Mouse (Mus musculus): ENCODE data around the gene Add1. TPM values are rescaled to one million over a fixed set of nuclear protein-coding genes. Genes with fewer than 3 reads are reported as not detected.

The Add1 gene
- polyA plus RNA-seq, 1 experiment from 2014 or later = 200 TPM

DNA sequence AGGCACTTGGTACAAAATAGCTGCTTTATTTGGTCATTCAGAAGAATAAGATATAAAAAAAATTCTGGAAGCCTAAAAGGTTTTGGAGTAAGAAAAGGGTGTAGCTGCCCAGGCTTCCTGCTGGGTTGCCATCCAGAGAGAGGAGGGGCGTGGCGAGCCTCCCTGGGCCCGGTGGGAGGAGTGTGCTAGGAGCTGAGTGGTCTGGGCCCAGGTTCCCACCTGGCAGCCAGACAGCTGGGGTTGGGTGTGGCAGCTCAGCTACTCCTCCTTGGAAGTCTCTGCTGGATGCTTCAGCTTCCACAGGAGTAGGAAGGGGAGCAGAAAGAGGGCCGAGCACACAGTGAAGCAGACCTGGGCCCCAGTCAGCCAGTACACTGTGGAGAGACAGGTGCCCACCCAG lies 60.2 kb downstream of the Add1 start:
- ATAC-seq (replicated peaks; ENCODE audit: low FRiP score) = no peak
- Histone ChIP-seq H3K4me2 (no peak overlapping the region), H3K27ac (no peak overlapping the region), H3K36me3 (peaks cover 81% of the 10 kb centered on the region), H3K4me1 (peaks cover 28% of the 10 kb centered on the region), H3K27me3 (no peaks in the 10 kb centered on the region), H3K4me3 (replicated peaks) (no peak overlapping the region), H3K9ac (no peak overlapping the region), H3K9me3 (replicated peaks) (no peaks in the 10 kb centered on the region)
- WGBS = 73% methylated on average over 4 of the region's 4 CpGs

DNA sequence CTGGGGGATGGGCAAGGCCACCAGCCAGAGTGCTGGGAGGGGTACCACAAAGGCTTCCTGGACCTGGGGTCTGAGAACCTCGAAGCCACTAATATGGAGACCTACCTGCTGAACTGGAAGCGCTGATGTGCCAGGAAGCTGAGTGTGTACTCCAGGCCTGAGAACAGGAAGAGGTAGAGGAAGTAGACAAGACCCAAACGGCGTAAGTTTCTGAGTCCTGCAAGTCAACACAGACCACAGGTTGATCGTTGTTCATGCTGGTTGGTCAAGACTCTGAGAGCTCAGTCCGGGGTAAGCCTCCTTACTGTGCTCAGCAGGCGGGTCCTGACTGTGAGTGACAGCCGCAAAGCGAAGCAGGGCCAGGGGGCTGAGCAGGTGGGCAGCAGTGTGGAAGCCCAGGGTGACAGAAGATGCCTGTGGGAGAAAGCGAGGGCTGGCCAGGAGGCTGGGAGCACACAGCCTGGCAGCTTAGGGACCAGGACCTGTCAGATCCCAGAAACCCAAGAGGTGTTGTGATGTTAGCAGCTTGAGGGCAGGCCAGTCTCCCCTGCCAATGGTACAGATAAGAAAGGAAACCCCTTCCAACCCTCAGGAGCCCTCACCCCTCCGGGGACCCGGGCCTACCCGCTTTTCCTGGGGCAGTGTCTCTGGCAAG lies 61.4 kb downstream of the Add1 start:
- Histone ChIP-seq H3K36me3 (peaks cover 81% of the 10 kb centered on the region), H3K9ac (no peak overlapping the region)
- ATAC-seq (replicated peaks; ENCODE audit: low FRiP score) = no peak

DNA sequence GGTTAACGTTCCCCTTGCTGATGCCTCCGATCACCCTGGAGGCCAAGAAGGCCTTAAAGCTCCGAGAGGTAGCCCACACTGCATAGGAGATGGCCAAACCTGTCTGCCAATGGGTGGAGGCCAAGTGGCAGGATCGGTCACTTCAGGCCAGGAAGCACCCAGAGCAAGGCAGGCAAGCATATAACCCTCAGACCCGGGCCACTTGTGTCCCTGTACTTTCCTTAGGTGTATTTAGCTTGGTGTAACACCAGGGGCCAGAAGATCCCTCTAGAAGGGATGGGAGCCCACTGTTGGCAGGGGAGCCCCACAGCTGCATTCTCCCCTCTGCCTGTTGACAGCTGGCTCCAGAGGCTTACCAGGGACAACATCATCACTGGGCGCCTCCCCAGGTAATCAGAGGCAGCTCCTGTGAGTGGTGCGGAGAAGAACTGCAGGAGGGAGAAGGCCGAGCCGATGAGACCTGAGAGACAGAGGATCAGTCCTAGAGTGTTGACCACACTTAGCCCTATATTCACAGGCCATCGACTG lies 62.3 kb downstream of the Add1 start:
- H3K27me3 ChIP-seq = no peaks in the 10 kb centered on the region
- peaks cover 28% of the 10 kb centered on the region for H3K4me1 ChIP-seq
- H3K9me3 ChIP-seq (replicated peaks) = no peaks in the 10 kb centered on the region
- H3K27ac ChIP-seq = peak overlapping the region; percentile 92
- no peak for ATAC-seq (replicated peaks; ENCODE audit: low FRiP score)
- H3K36me3 ChIP-seq = peaks cover 81% of the 10 kb centered on the region
- WGBS = 57% methylated on average over 10 of the region's 10 CpGs
- peak overlapping the region; percentile 94 for H3K4me2 ChIP-seq
- peak overlapping the region; percentile 70 for H3K9ac ChIP-seq
- peak overlapping the region; percentile 52 for H3K4me3 ChIP-seq (replicated peaks)

More for the DNA sequence above, 61.4 kb downstream of the Add1 start:
- peaks cover 28% of the 10 kb centered on the region for H3K4me1 ChIP-seq
- no peaks in the 10 kb centered on the region for H3K27me3 ChIP-seq
- H3K27ac ChIP-seq = no peak overlapping the region
- no peaks in the 10 kb centered on the region for H3K9me3 ChIP-seq (replicated peaks)
- no peak overlapping the region for H3K4me2 ChIP-seq
- 89% methylated on average over 13 of the region's 13 CpGs for WGBS
- H3K4me3 ChIP-seq (replicated peaks) = no peak overlapping the region

DNA sequence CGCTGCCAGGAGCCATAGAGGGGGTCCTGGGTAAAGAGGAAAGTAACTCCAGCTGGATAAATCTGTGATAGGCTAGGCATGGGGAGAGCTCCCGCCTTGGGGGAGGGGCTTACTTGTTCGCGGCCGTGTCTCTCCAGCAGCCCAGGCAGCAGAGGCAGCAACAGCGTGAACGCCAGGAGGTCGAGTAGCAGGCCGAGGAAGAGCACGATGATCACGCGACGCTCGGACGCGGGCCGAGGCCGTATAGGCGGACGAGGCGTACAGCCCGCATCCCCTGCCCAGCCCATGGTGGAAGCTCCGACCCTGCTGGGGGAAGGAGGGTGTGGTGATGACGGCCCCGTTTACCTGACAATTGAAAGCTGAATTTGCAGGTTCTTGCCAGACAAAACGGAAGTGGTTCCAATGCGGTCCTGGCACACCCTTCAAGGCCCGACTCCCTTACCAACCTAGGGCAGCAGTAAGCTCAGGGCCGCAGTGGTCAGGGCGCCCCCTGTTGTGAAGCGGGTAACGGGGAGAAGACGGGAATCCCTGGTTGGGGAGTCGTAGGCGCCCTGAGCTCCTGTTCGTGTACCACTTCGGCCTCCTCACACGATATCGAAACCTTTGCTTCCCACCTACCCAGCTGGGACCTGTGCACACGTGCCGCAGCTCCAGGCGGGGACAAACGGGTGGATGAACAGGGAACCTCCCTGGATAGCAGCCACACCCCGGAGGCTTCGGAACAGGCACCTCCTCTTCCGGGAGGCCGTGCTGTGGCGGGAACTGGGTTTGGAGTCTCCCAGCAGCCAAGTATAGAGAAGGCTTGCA lies 63.2 kb downstream of the Add1 start, which contains the start of gene Mfsd10:
TSS of gene Mfsd10 (minus strand) at position 732 of the 807 bp plus-strand sequence.
- H3K36me3 ChIP-seq = peaks cover 81% of the 10 kb centered on the region
- under 1% methylated on average over 48 of the region's 48 CpGs for WGBS

DNA sequence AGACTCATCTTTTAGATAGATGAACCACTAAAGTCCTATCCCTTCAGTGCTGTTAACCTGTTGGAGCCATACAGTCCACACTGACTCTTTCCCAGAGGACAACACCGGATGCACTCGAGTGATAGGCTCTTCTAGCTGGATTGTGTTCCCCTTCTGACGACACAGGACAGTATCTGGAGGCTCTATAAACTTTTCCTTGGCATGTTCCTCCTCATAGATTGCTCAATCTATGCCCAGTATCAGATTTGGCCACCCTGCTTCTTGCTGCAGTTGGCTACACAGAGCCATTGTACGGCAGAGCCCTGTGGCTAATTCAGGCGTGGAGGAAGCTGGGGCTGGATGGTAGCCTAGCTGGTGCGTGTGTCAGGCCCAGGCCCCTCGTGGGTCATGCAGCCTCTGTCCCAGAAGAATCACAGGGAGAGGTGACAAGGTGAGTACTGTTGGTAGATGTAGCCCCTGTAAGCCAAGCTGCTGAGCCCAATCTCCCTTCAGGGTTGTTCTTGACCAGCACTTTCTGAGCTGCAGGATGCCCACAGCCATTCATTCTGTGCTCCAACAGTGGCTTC lies 64.2 kb downstream of the Add1 start:
- Histone ChIP-seq H3K9me3 (replicated peaks) (no peaks in the 10 kb centered on the region), H3K4me2 (peak overlapping the region; percentile 94), H3K27me3 (no peaks in the 10 kb centered on the region), H3K4me3 (replicated peaks) (peak overlapping the region; percentile 52; the same call in 1 of the 2 replicates), H3K27ac (peak overlapping the region; percentile 92; the same call in 1 of the 2 replicates), H3K9ac (peak overlapping the region; percentile 70; the same call in 1 of the 2 replicates), H3K4me1 (peaks cover 28% of the 10 kb centered on the region), H3K36me3 (peaks cover 75% of the 10 kb centered on the region)
- no peak for ATAC-seq (replicated peaks; ENCODE audit: low FRiP score)
- 80% methylated on average over 7 of the region's 7 CpGs for WGBS

More for the DNA sequence above, 63.2 kb downstream of the Add1 start, which contains the start of gene Mfsd10:
- Histone ChIP-seq H3K4me2 (peak within 1 kb of the TSS; percentile 94), H3K9ac (peak within 1 kb of the TSS; percentile 70), H3K9me3 (replicated peaks) (no peaks in the 10 kb centered on the region), H3K27ac (peak within 1 kb of the TSS; percentile 92), H3K4me1 (peaks cover 28% of the 10 kb centered on the region), H3K27me3 (no peaks in the 10 kb centered on the region), H3K4me3 (replicated peaks) (peak within 1 kb of the TSS; percentile 52)
- ATAC-seq (replicated peaks; ENCODE audit: low FRiP score) = peak; percentile 92

DNA sequence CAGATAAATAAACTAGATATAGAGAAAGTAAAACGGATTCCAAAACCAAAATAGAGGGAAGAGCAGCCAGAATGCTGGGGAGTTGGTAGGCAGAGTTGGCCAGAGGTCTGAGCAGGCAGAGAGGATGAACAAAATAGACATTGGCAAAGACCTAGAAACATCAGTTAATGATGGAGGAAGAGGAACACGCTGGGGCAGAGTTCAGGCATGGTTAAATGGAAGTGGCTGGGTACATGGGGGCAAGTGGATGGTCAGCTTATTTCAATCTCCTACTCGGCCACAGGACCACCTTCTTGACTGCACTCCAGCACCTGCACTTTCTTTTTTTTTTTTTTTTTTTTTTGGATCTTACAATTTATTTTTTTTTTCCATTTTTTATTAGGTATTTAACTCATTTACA lies 68.5 kb downstream of the Add1 start:
- no peak for ATAC-seq (replicated peaks; ENCODE audit: low FRiP score)
- H3K36me3 ChIP-seq = peaks cover 87% of the 10 kb centered on the region
- 94% methylated on average over 3 of the region's 3 CpGs for WGBS

DNA sequence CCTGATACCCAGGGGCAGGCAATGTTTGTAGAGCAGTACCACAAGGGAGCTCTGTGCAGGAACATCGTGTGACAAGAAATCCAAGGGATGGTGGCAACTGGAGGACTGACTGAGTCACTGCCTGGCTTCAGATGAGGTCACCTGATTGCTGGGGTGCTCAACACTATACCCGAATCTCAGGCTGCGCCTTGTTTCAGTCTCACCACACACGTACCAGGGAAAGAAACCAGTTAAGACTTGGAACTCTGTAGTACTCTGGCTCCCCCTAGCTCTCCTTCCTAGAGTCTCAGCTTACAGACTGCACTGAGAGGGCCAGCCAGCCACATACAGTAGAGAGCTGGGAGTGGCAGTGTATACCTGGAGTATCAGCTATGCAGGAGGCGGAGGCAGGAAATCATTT lies 69.5 kb downstream of the Add1 start:
- 78% methylated on average over 5 of the region's 5 CpGs for WGBS
- Histone ChIP-seq H3K9me3 (replicated peaks) (no peaks in the 10 kb centered on the region), H3K4me2 (no peak overlapping the region), H3K4me3 (replicated peaks) (no peak overlapping the region), H3K36me3 (peaks cover 93% of the 10 kb centered on the region), H3K27ac (no peak overlapping the region), H3K4me1 (no peaks in the 10 kb centered on the region), H3K27me3 (no peaks in the 10 kb centered on the region), H3K9ac (no peak overlapping the region)
- peak; percentile 54; the same call in 1 of the 2 replicates for ATAC-seq (replicated peaks; ENCODE audit: low FRiP score)

More for the DNA sequence above, 68.5 kb downstream of the Add1 start:
- Histone ChIP-seq H3K4me2 (no peak overlapping the region), H3K27me3 (no peaks in the 10 kb centered on the region), H3K9ac (no peak overlapping the region), H3K4me3 (replicated peaks) (no peak overlapping the region), H3K27ac (no peak overlapping the region), H3K9me3 (replicated peaks) (no peaks in the 10 kb centered on the region), H3K4me1 (peaks cover 9% of the 10 kb centered on the region)

DNA sequence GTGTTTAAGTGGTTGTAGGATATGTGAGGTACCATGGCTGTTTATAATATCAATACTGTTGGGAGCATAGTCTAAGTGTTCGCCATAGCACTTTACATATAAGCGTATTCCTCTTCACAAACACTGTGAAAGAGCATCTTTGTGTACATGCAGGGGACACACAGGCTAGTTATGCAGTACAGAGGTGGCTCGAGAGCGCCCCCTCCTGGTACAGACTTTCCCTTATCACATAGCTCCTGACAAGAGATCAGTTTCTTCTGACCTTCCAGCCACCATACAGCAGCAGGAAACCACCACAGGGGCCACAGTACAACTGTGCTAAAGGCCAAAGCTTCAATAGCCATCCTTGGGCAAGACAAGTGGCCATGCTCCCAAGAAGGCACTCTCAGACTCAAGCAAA lies 74.1 kb downstream of the Add1 start:
- Histone ChIP-seq H3K9ac (no peak overlapping the region), H3K27ac (no peak overlapping the region), H3K4me3 (replicated peaks) (no peak overlapping the region), H3K27me3 (no peaks in the 10 kb centered on the region), H3K4me2 (no peak overlapping the region), H3K36me3 (peaks cover 98% of the 10 kb centered on the region), H3K9me3 (replicated peaks) (no peaks in the 10 kb centered on the region), H3K4me1 (no peaks in the 10 kb centered on the region)
- 57% methylated on average over 4 of the region's 4 CpGs for WGBS
- no peak for ATAC-seq (replicated peaks; ENCODE audit: low FRiP score)

DNA sequence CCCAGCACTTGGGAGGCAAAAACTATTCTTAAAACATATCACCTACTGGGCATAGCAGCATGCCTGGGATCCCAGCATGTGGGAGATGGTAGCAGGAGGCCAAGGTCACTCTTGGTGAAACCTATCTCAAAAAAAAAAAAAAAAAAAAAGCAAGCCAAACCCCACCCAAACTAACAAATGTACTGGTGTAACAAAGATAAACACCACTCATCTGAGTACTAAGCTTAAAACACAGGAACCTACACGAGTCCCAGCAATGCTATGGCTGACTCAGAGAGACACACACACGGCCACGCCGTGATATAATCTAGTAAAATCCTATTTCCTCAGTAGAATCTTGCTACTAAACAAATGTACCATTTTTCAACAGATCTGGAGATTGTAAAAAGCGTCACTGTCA lies 79.5 kb downstream of the Add1 start:
- no peaks in the 10 kb centered on the region for H3K9me3 ChIP-seq (replicated peaks)
- H3K27me3 ChIP-seq = no peaks in the 10 kb centered on the region
- H3K27ac ChIP-seq = no peak overlapping the region
- no peaks in the 10 kb centered on the region for H3K4me1 ChIP-seq
- H3K36me3 ChIP-seq = peaks cover 94% of the 10 kb centered on the region
- no peak overlapping the region for H3K4me3 ChIP-seq (replicated peaks)
- ATAC-seq (replicated peaks; ENCODE audit: low FRiP score) = no peak
- 95% methylated on average over 5 of the region's 5 CpGs for WGBS
- no peak overlapping the region for H3K4me2 ChIP-seq
- no peak overlapping the region for H3K9ac ChIP-seq

DNA sequence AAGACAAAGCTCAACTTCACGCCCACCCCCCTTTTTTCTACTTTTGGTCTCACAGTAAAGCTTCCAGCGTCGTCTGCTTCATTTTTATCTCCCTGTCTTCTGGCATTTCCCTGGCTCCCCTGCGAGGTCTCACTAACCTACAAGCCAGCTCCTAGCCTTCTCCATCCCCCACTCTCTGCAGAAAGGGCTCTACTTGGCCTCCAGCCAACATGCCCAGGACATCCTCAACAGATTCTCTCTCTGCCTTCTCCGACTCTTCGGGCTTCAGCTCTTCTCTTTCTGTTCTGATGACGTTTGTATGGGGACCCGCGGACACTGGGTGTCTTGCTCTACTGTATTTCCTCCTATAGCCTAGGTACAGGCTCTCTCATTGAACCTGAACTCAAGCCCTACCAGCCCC lies 81.4 kb downstream of the Add1 start:
- H3K9me3 ChIP-seq (replicated peaks) = no peaks in the 10 kb centered on the region
- H3K27ac ChIP-seq = no peak overlapping the region
- ATAC-seq (replicated peaks; ENCODE audit: low FRiP score) = no peak
- peaks cover 78% of the 10 kb centered on the region for H3K36me3 ChIP-seq
- H3K4me3 ChIP-seq (replicated peaks) = no peak overlapping the region
- 90% methylated on average over 9 of the region's 9 CpGs for WGBS
- no peak overlapping the region for H3K9ac ChIP-seq
- no peaks in the 10 kb centered on the region for H3K27me3 ChIP-seq
- H3K4me1 ChIP-seq = peaks cover 7% of the 10 kb centered on the region
- no peak overlapping the region for H3K4me2 ChIP-seq

DNA sequence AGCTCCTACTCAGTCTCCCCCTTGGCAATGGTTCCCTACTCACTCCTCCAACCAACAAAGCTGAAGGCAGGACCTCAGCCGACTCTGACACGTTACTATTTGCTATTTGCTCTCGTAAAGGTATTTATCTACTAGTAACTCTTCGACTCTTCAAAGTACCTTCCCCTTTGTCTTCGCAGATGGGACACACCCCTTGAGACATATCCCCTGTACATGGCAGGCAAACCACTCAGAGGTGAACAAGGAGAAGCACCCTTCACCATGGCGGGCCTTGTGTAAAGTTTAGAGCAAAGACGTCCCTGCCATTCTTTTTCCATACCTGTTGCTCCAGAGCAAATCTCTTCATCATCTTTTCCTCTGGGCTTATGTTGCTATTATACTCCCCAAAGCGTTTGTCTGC lies 84.1 kb downstream of the Add1 start:
- no peak for ATAC-seq (replicated peaks; ENCODE audit: low FRiP score)
- H3K4me3 ChIP-seq (replicated peaks) = no peak overlapping the region
- no peak overlapping the region for H3K4me2 ChIP-seq
- no peak overlapping the region for H3K27ac ChIP-seq
- H3K27me3 ChIP-seq = no peaks in the 10 kb centered on the region
- peaks cover 51% of the 10 kb centered on the region for H3K36me3 ChIP-seq
- H3K9ac ChIP-seq = no peak overlapping the region
- H3K4me1 ChIP-seq = peaks cover 7% of the 10 kb centered on the region
- 93% methylated on average over 8 of the region's 8 CpGs for WGBS
- no peaks in the 10 kb centered on the region for H3K9me3 ChIP-seq (replicated peaks)
